Mouse (Mus musculus): ENCODE data around the gene Tecpr1.

DNA sequence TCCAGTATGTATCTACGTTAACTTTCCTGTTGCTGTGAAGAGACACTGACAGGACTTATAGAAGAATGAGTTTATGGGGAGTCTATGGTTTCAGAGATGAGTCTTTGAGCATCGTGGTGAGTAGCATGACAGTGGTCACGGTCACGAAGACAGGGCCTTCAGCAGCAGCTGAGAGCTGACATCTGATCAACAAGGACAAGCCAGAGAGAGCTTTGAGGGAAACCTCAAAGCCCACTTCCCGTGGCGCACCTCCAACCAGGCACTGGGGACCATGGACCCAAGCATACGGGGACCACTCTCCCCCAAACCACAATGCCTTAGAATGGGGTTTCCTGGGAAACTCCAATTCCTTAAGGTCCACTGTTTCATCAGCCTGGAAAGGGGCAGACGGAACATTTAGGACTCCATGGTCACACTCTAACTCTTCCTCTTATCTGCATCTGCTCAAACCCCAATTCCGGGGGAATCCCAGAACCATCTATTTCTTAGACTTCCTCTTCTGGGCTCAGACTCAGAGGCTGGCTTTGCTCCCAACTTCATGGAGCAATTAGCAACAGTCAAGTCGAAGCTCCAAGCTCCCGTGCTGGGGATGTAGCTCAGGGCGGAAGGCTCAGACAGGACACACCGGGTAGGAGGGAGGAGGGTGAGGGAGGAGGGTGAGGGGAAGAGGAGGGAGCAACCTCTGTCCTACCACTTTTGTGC lies 28.6 kb upstream of the Tecpr1 start:
- no peak for TF ChIP-seq CTCF (IDR thresholded peaks at IDR 0.05; ENCODE audit: borderline replicate concordance, extremely low read depth, insufficient read depth, insufficient read length)
- no peak for TF ChIP-seq POLR2A (IDR thresholded peaks at IDR 0.05; ENCODE audit: borderline replicate concordance, extremely low read depth, insufficient read depth, insufficient read length, poor library complexity, severe bottlenecking)

All from brain, embryonic 14.5 days (tissue).